Mouse (Mus musculus): ENCODE results near the gene Gm49721.
A peak's percentile ranks its signal among the peaks of the same experiment; 100 is the strongest.
"Not testable (repeated sequence)": the region's sequence is repeated elsewhere in the genome, so short reads cannot be mapped to it uniquely, and the experiment has no call there.

The Gm49721 gene

DNA sequence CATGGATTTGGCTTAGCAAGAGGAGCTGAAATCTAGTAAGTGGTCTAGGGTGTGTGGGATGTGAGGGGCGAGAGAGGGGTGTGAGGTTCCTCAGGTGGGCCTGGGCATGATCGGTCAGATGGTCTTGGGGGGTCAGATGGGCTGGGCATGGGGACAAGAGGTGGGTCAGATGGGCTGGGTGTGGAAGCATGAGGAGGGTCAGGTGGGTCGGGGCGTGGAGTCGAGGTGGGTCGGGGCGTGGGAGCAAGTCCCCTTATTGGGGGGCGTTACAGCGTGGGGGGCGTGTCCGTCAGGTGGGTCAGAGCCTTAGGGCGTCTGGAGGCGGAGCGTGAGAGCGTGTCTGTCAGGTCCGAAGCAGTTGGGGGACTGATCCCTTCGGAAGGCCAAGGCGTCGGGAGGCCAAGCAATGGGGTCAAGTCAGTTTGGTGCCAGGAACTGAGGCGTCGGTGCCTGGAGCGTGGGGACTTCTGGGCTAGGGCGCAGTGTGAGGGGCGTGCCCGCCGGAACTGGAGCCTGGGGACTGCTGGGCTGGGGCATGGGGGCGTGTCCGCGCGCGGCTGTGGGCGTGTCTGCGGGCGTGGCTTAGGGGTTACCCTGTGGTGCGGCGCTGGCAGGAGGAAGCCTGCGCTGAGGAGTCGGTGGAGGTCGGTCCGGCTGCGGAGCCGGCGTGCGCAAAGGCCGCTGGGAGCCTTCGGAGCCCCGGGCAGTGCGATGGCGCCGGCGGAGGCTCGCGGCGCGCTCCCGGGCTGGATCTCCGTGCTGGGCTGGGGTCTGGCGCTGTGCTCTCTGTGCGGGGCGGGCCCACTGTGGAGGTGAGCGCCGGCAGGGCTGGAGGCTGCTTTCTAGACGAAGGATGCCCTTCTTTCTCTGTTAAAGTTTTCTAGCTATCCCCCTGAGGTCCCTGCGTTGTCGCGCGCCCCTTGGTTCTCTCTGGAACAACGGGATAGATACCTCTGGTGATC is at the start of gene Gm49721:
Gene Gm49721 (plus strand): TSS at position 618 of the 962 bp plus-strand sequence.
- DNase-seq (ENCODE audit: low read depth, low spot score): not testable (repeated sequence)

DNA sequence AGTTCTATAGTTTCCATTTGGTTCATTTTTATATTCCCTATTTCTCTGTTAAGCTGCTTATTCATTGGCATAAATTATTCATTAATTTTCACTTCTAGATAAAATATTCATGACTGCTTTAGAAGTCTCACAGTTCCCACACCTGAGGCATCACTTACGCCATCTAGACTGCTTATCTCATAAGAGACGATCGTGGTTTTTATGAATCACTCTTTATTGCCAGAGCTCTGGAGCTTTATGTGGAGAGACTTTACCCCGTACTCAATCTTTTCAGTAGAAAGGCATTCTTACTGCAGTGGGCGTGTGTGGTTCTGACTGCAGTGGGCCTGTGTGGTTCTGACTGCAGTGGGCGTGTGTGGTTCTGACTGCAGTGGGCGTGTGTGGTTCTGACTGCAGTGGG is 47.1 kb upstream of the Gm49721 start:
- not testable (repeated sequence) for DNase-seq (ENCODE audit: low read depth, low spot score)

DNA sequence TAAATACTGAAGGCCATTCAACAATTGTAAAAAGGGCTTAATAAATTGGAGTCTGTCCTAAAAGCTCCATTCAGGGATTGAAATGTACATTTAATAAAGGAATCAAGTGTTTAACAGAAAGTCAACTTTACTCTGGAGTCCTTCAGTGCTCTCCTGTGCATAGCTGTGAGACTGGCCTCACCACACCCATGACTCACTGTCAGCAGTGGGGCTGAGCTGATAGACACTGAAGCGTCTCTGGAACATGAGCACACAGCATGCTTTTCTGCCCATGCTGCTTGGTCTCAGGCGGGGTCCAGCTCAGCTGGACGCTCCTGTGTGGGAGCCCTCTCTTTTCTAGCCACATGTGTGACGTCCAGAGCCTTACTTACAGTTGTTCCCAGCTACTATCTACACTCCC is 36.1 kb upstream of the Gm49721 start:
- not testable (repeated sequence) for DNase-seq (ENCODE audit: low read depth, low spot score)

- not testable (repeated sequence) for DNase-seq (ENCODE audit: low read depth, low spot score)
Observed at GRCm38 (mm10) chr17:6947637-6947983, 31.1 kb upstream of the Gm49721 start.

DNA sequence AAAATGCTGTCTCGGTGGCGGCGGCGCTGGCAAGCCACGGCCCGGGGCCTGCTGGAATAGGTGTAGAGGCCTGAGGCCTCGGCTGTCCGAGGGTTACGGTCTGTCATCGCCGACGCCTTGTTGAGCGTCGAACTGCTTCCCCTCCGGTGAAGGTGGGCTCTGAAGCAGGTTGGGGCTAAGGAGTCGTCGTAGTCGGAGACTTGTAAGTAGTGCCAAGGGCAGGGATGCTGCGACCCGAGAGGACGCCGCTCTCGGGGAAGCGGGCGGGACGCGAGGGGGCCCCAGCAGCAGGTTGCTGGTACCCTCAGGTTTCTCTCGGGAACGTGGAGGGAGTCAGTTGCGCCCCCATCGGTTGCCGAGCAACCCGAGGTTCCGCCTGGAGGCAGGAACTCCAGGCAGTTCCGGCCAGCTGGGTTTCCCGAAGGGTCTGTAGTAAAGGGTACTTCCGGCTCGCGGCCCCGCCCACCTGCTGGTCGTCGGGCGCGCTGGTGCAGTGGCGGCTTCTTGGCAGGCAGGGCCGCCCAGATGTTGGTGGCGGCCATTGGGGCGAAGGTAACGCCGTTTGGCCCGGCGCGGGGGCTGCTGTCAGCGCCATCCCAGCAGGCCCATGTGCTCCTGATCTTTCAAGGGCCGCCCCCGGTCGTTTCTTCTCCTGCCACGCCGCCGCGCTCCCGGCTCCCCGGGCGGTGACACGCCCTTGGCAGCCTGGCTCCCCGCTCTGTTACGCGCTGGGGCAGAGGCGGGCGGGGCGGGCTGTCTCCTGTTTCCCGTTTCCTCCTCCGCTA is 30.5 kb upstream of the Gm49721 start, which contains the start of gene Rsph3b:
Gene Rsph3b (minus strand): TSS at position 699 of the 785 bp plus-strand sequence.
- peak; percentile 78 for DNase-seq (ENCODE audit: low read depth, low spot score)

DNA sequence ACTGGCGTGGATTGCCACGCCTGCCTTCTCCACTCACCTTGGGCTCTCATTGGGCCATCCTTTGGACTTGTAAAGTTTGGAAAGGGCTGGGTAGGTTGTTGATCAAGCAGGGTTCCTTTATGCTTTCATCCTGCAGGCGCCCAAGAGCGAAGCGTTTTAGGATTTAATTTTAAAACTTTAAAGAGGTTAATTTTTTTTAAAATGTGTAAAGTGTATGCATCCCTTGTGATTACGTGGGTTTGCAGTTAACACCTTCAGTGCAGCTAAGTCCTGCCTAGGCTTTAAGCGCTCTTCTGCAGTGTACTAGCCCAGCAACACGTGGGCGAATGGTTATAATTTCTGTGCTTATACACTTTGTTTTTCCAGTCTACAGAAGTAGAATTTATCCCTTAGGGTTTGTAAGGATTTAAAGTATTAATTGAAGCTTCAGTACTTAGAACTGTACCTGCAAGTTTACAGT is 29.9 kb upstream of the Gm49721 start:
- DNase-seq (ENCODE audit: low read depth, low spot score): peak; percentile 17

- not testable (repeated sequence) for DNase-seq (ENCODE audit: low read depth, low spot score)
Observed at GRCm38 (mm10) chr17:6958881-6959280, 19.8 kb upstream of the Gm49721 start.

- not testable (repeated sequence) for DNase-seq (ENCODE audit: low read depth, low spot score)
Observed at GRCm38 (mm10) chr17:6959543-6960259, 19.0 kb upstream of the Gm49721 start.

DNA sequence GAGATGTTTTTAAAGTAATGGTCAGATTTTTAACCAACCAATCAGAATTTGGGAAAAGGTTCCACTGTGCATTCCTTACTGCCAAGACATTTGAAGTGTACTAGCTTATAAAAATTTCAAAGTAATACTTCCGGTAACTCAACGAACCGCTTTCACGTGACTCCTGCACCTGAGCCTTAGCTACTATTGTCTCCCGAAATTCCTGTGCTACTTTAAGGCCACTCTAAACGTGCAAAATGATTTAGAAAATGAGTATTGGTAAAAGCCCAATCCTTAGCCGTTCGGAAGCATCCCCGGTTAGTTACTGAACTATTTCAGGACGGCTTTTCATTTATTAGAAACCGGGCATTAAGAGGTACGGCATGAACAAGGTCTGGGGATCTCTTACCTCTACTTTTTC is 18.4 kb upstream of the Gm49721 start:
- not testable (repeated sequence) for DNase-seq (ENCODE audit: low read depth, low spot score)

- DNase-seq (ENCODE audit: low read depth, low spot score): not testable (repeated sequence)
Observed at GRCm38 (mm10) chr17:6960776-6961175, 17.9 kb upstream of the Gm49721 start, which contains the start of gene Tagap1. Gene Tagap1, minus strand, starts transcription at chr17:6961156.

DNA sequence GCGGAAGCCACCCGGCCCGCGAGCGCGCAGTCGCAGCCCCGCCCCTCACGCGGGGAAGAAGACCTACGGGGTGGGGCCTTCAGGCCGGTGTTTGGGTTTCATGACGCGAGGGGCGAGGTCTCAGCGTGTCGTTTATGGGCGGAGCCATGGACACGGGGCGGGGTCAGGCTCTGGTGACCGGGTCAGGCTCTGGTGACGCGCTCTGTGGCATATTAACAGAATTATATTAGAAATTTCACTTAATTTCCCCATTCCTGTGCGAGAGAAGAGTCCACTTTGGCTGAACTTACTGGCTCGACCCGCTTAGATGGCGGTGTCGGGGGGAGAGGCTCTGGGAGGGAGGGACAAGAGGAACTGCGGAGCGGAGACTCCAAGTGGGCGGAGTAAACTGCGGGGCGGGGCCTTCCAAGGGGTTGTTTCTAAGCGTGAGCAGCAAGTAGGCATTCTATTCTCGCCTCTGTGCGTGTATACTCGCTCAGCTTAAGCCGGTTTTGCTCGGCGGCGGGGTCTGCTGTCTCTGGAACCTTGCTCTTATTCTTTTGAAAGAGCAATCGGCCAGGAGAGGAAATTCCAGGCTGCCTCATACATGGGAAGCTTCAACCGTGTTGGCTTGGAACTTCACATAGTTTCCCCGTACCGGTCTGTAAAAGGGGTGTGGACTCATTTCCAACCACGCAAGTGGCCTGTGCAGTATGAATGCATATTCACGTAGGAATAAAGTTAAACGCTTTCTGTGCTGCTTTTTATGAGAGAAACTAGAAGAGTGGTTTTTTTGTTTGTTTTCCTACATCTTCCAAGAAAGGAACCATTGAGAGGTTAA is 17.3 kb upstream of the Gm49721 start:
- DNase-seq (ENCODE audit: low read depth, low spot score): not testable (repeated sequence)

- not testable (repeated sequence) for DNase-seq (ENCODE audit: low read depth, low spot score)
Observed at GRCm38 (mm10) chr17:6962339-6962738, 16.4 kb upstream of the Gm49721 start.

DNA sequence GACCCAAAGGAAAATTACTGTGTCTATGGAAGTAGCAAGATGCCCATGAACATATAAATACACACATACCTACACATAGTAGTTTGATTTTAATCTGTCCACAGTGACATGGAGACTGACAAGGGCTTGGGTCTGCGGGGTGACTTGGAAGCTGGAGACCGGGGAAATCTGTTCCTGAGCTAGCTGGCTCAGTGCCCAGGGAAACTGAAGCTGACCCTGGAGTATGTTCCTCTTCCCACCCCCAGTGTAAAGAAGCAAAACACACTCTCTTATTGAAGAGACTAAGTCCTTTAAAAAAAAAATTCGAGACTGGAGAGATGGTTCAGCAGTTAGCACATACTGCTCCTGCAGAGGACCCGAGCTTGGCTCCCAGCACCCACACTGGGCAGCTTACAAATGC is 15.8 kb upstream of the Gm49721 start:
- not testable (repeated sequence) for DNase-seq (ENCODE audit: low read depth, low spot score)

- DNase-seq (ENCODE audit: low read depth, low spot score): peak; percentile 14
Observed at GRCm38 (mm10) chr17:6965364-6965763, 13.3 kb upstream of the Gm49721 start.

DNA sequence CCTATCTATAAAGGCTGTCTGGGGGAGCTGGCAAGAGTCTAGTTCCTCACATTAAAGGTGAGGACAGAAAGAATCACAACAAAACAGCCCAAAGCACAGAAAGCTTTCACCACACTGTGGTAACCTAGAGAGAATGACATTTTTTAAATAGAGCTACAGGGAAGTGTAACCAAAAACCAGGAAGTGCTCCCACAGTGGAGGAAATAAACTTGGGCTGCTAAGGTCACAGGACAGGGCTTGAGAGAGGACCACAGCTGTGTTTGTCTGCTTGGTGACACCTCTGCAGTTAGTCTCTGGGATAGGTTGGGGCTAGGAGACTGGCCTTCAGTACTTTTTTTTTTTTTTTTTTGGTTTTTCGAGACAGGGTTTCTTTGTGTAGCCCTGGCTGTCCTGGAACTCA is 11.0 kb upstream of the Gm49721 start:
- DNase-seq (ENCODE audit: low read depth, low spot score): not testable (repeated sequence)

DNA sequence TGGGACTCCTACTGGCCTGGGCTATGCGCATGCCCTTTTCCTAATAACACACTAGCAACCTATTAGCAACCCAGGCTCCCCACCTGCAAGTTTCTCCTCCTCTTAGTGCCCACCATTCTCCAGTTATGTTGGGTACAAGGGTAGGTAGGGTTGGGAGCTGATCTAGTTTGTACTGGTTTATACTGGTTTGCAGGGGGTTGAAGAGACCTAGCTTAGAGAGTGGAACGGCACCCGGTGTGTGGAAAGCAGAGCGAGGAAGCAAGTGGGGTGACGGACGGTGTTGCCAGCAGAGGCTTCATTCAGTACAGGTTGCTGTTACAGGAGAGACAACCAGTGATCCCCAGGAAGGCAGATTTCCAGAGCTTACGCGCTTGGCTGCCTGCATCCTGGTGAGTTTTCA is 8.4 kb upstream of the Gm49721 start, which contains the start of gene Rnaset2b:
Gene Rnaset2b (plus strand): TSS at position 301 of the 400 bp plus-strand sequence.
- DNase-seq (ENCODE audit: low read depth, low spot score): not testable (repeated sequence)

DNA sequence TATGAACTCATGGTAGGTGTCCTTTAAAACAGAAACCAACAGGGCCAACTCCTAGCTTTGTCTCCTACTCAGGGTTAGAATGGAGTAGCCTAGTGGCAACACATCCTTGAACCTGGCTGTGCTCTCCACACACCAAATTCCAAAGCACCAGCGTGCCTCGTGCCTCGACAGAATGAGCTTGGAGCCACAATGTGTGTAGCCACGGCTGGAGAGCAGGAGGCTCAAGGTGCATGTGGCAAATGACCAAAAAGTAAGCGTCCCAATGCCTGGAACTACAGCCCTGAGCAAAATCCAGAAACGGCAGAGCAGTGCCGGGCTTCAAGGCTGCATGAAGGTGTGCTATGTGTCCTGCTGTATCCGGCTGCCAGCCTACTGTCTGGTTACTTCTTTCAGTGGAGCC is 7.5 kb upstream of the Gm49721 start:
- DNase-seq (ENCODE audit: low read depth, low spot score): not testable (repeated sequence)

DNA sequence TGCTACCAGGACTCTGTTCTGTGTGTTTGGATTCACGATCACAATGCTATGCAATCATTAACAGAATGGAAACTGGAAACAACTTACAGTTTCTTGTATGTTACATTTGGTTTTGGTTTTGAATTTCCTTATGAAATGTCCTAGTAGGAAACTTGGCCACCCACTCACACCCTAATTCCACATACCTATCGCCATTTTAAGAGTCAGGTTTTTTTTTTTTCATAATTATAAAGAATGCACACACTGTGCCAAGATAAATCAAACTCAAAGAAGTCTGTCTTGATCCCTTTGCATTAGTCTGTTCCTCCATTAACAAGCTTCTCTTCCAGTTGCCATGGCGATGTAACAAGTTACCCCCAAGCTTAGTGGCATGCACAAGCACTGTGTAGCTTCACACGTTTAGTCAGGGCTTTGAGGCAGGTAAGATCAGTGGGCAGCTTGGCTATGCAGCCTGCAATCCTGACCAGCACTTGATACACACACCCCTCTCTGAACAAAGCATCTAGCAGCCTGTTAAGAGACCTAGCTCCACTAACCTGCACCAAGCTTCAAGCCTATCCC is 5.8 kb upstream of the Gm49721 start:
- DNase-seq (ENCODE audit: low read depth, low spot score): not testable (repeated sequence)

- not testable (repeated sequence) for DNase-seq (ENCODE audit: low read depth, low spot score)
Observed at GRCm38 (mm10) chr17:6974985-6975384, 3.7 kb upstream of the Gm49721 start.

DNA sequence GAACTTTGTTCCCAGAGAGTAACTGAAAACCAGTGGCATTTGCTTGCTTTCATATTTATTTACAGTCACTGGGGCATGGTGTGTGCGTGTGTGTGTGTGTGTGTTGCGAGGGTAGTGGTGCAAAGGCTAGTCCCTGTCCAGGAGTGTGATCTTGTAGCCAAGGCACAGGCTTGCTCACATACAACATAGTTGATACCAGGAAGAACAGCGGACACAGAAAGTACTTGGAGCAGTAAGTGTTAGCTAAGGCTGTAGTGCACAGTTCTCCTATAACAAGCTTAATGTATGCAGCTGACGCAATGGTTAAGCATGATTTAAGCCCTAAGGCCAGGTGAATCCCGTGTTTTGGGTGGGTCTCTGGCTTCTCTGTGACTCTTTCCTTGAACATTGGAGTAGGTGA is 676 bp downstream of the Gm49721 start:
- DNase-seq (ENCODE audit: low read depth, low spot score): not testable (repeated sequence)

Data from forelimb bud, embryonic 11.5 days (tissue).